Mouse (Mus musculus) lung, postnatal 14 days (tissue): ENCODE measurements at regions not wholly inside any gene's neighbourhood (a gene's known extent, or its start where the extent isn't known, plus 50 kb on each side); places are given as distances from the start of the nearest gene placed in this dataset.

Source experiments
- DNase-seq: peaks from one replicate; pipeline ENCODE4 v3.0.0; 2021

GRCm38 (mm10) chr10:111073851-111074430 is 64.0 kb upstream of the Zdhhc17 start:
- peak; percentile 43 for DNase-seq

GRCm38 (mm10) chr10:111073262-111073661 is 63.3 kb upstream of the Zdhhc17 start:
- no peak for DNase-seq

- DNase-seq = no peak
These were observed 62.6 kb upstream of the Zdhhc17 start for GRCm38 (mm10) chr10:111072554-111072909.

GRCm38 (mm10) chr10:111071805-111072553 is 62.0 kb upstream of the Zdhhc17 start:
- no peak for DNase-seq

GRCm38 (mm10) chr10:111066146-111066545 is 56.2 kb upstream of the Zdhhc17 start:
- no peak for DNase-seq

GRCm38 (mm10) chr10:111060626-111061025 is 50.7 kb upstream of the Zdhhc17 start:
- DNase-seq = no peak
